Mouse (Mus musculus) right cerebral cortex, postnatal 10 days (tissue): ENCODE data around the gene Pde6d.
A peak's percentile ranks its signal among the peaks of the same experiment; 100 is the strongest.

Experiments
- DNase-seq, 2 experiments: peaks; one replicate each; pipeline ENCODE4 v3.0.0; 2021; ENCODE audit warnings: low spot score in 2 of 2

Pde6d gene

GRCm38 (mm10) chr1:86503165-86503747, 79.2 kb downstream of the Pde6d start:
- peak in 1 of 2 experiments; percentile 36 for DNase-seq

- DNase-seq = peak in 1 of 2 experiments; percentile 32
Observed at GRCm38 (mm10) chr1:86502221-86503048, 80.0 kb downstream of the Pde6d start.

GRCm38 (mm10) chr1:86501559-86501958, 80.9 kb downstream of the Pde6d start:
- DNase-seq = peak; percentile 91 to 93

GRCm38 (mm10) chr1:86501114-86501532, 81.3 kb downstream of the Pde6d start:
- DNase-seq = peak; percentile 80 to 90

GRCm38 (mm10) chr1:86500681-86501080, 81.7 kb downstream of the Pde6d start:
- peak in 1 of 2 experiments; percentile 39 for DNase-seq

GRCm38 (mm10) chr1:86499903-86500302, 82.5 kb downstream of the Pde6d start:
- DNase-seq = peak; percentile 65 to 78

GRCm38 (mm10) chr1:86498611-86499010, 83.8 kb downstream of the Pde6d start:
- no peak for DNase-seq

- DNase-seq = no peak
Observed at GRCm38 (mm10) chr1:86497986-86498385, 84.4 kb downstream of the Pde6d start.

GRCm38 (mm10) chr1:86497361-86497760, 85.1 kb downstream of the Pde6d start:
- DNase-seq = no peak

GRCm38 (mm10) chr1:86496340-86496739, 86.1 kb downstream of the Pde6d start:
- no peak for DNase-seq

GRCm38 (mm10) chr1:86493783-86494182, 88.6 kb downstream of the Pde6d start:
- no peak for DNase-seq
